Mouse (Mus musculus): ENCODE measurements around the gene Epb41. TPM values are rescaled to one million over a fixed set of nuclear protein-coding genes. Genes with fewer than 3 reads are reported as not detected.

Gene Epb41
- polyA plus RNA-seq, 1 experiment from 2014 or later: 210 TPM

DNA sequence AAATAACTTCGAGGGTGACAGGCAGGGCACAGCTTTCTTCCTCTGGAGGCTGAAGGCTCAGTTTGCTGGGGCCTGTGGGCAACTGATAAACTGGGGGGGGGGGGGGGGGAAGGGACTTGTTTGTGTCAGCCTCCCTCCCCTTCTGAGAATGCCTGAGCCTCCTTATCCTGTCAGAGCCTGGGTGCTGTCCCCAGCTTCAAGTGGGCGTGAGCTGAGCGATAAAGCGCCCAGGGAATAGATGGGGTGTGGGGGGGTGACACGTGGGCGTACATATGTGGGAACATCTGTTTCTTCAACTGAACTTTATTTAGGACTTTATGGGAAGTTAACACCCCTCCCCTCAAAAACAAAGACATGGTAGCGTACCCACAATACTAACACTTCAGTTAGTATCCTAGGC lies 2.3 kb upstream of the Epb41 start:
- Histone ChIP-seq H3K9ac (ENCODE audit: low read length) (no peak overlapping the region), H3K4me2 (no peak overlapping the region), H3K9me3 (ENCODE audit: control insufficient read depth, low read length) (no peaks in the 10 kb centered on the region), H3K4me1 (ENCODE audit: control insufficient read depth, insufficient read depth, low read length) (peaks cover 18% of the 10 kb centered on the region), H3K4me3 (ENCODE audit: low read depth, low read length) (no peak overlapping the region), H3K36me3 (ENCODE audit: control insufficient read depth, insufficient read depth, low read length) (no peaks in the 10 kb centered on the region), H3K27ac (ENCODE audit: low read depth, low read length) (no peak overlapping the region), H3K27me3 (ENCODE audit: control insufficient read depth, insufficient read depth, low read length) (peaks cover 17% of the 10 kb centered on the region)
- 68% methylated on average over 7 of the region's 7 CpGs for WGBS
- DNase-seq (ENCODE audit: low spot score, missing footprints) (no peak), ATAC-seq (ENCODE audit: low FRiP score) (no peak)

DNA sequence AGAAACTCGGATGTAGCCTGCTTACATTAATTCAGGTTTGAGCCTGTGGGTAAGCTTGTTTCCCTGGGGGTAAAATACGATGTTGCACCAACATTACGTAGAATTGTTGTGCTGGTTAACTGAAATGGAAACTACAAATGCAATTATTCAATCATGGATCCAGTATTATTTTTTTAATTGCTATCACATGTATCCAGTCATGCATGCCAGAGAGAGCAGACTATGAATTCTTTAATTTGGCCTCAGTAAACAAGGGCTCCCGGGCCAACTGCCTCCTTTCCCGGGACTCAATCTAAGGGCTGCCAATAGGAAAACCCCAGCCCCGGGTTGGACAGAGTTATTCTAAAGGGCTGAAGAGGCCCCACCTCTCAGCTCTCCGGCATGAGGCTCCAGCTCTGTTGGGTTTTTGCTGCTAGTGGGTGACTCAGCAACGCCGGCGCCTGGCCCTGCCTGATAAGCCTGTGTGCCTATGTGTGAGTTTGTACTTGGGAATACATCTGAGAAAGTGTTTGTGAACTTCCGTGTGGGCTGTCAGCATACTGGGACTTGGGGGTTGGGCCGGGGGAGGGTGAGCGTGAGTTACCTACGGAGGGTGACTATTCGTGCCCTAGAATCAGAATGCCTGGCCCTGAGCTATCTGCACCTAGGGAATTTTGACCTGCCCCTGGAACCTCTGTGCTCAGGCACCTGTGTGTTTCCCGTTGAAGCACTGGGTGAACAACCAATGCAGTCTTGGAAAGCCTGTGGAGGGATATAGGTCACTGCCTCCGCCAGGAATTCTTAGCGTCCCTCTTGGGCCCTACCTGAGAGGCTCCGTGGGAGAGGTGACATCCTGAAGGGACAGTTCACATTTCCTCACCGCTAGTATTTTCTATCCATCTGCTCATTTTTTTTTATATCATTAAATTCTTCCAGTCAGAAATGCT lies 1.6 kb upstream of the Epb41 start:
- Histone ChIP-seq H3K4me1 (ENCODE audit: control insufficient read depth, insufficient read depth, low read length) (peaks cover 18% of the 10 kb centered on the region), H3K27ac (ENCODE audit: low read depth, low read length) (no peak overlapping the region), H3K4me3 (ENCODE audit: low read depth, low read length) (no peak overlapping the region), H3K36me3 (ENCODE audit: control insufficient read depth, insufficient read depth, low read length) (no peaks in the 10 kb centered on the region), H3K9me3 (ENCODE audit: control insufficient read depth, low read length) (no peaks in the 10 kb centered on the region), H3K9ac (ENCODE audit: low read length) (no peak overlapping the region), H3K4me2 (no peak overlapping the region), H3K27me3 (ENCODE audit: control insufficient read depth, insufficient read depth, low read length) (peaks cover 17% of the 10 kb centered on the region)
- DNase-seq (ENCODE audit: low spot score, missing footprints) (no peak), ATAC-seq (ENCODE audit: low FRiP score) (no peak)
- WGBS: 19% methylated on average over 20 of the region's 20 CpGs

DNA sequence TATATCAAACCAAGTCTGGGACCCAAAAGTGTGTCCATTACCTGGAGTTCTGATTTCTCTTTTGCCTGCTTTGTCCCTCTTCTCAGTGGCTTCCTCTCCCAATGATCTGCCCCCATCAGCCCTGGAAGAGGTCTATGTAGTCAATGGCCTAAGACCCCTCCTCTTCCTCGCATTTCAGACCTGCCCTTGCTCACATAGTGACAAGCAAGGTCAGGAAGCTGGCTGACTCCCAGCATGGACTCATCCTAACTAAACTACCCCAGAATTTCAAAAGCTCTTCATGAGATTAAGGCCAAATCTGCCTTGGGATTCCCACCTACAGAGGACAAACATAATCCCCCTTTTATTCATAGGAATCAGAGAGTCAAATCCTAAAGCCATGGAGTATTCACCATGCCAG lies 675 bp upstream of the Epb41 start:
- peak overlapping the region; percentile 72 for H3K4me3 ChIP-seq (ENCODE audit: low read depth, low read length)
- H3K9ac ChIP-seq (ENCODE audit: low read length): no peak overlapping the region
- H3K4me1 ChIP-seq (ENCODE audit: control insufficient read depth, insufficient read depth, low read length): peaks cover 18% of the 10 kb centered on the region
- H3K4me2 ChIP-seq: peak overlapping the region; percentile 100
- no peaks in the 10 kb centered on the region for H3K36me3 ChIP-seq (ENCODE audit: control insufficient read depth, insufficient read depth, low read length)
- DNase-seq (ENCODE audit: low spot score, missing footprints) (peak; percentile 87), ATAC-seq (ENCODE audit: low FRiP score) (no peak)
- H3K27me3 ChIP-seq (ENCODE audit: control insufficient read depth, insufficient read depth, low read length): peaks cover 17% of the 10 kb centered on the region
- no peak overlapping the region for H3K27ac ChIP-seq (ENCODE audit: low read depth, low read length)
- no peaks in the 10 kb centered on the region for H3K9me3 ChIP-seq (ENCODE audit: control insufficient read depth, low read length)
- 7% methylated on average over 1 of the region's 1 CpGs for WGBS

DNA sequence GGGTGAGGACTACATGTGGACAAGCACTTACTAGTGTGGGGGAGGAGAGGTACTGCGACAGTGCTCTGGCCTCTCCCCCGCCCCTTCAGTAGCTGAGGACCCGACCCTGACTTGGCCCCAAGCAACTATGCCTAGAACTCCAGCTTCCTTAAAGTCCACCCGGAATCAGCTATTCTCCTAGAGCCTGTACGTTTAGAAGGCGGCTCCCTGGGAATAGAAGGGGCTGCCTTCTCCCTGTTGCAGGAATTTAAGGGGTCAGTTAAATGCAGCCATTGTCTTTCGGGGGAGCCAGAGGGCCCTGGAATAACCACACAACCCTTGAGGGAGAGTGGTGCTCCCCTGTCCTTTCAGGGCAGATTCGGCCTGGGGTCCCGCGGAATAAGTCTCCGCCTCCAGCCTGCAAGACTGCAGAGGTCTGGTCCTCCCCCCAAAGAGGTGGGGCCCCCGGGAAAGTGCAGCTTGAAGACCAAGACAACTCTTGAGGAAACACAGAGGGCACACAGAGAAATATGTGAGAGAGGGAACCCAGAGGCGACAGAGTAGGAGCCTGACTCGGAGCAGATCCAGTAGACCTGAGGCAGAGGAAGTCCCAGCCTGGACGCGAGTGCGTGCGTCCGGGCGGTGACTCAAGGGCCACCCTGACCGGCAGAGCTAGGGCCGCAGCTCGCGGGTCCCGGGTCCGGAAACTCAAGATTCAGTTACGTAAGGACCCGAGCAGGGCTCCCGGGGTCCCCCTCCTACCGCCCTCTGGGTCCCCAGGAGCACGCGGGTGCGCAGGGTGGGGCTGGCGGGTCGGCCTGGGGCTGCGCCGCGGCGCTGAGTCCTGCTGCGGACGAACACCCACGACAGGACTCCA lies 816 bp downstream of the Epb41 start, which contains the start of gene Gm10300:
Gene Gm10300 (plus strand): TSS at position 621 of the 856 bp plus-strand sequence.
- no peak within 1 kb of the TSS for H3K27ac ChIP-seq (ENCODE audit: low read depth, low read length)
- H3K9ac ChIP-seq (ENCODE audit: low read length): peak within 1 kb of the TSS; percentile 69
- H3K4me1 ChIP-seq (ENCODE audit: control insufficient read depth, insufficient read depth, low read length): peaks cover 18% of the 10 kb centered on the region
- ATAC-seq (ENCODE audit: low FRiP score): peak; percentile 38
- peaks cover 17% of the 10 kb centered on the region for H3K27me3 ChIP-seq (ENCODE audit: control insufficient read depth, insufficient read depth, low read length)
- no peaks in the 10 kb centered on the region for H3K9me3 ChIP-seq (ENCODE audit: control insufficient read depth, low read length)
- WGBS: 0% methylated on average over 42 of the region's 42 CpGs
- H3K4me3 ChIP-seq (ENCODE audit: low read depth, low read length): peak within 1 kb of the TSS; percentile 72
- H3K36me3 ChIP-seq (ENCODE audit: control insufficient read depth, insufficient read depth, low read length): no peaks in the 10 kb centered on the region
- DNase-seq (ENCODE audit: low spot score, missing footprints): peak; percentile 95
- H3K4me2 ChIP-seq: peak within 1 kb of the TSS; percentile 100

DNA sequence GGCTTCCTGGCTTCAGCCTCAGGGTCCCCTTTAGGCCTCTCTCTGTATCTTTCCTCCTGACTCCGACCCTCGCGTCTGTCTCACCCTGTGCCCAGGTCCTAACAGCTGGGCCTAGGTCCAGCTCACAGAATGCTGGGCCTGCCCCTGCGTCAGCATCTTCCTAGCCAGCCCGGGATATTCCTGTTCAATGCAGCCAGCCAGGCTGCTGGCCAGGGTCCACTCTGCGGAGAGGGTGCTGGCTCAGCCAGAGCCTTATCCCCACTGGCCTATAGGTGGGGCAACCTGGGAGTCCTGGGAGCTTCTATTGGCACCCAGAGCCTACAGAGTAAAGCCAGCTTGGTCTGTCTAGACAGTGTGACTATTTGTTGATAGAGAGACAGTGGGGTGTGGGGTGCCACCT lies 2.2 kb downstream of the Epb41 start:
- H3K27me3 ChIP-seq (ENCODE audit: control insufficient read depth, insufficient read depth, low read length): peaks cover 15% of the 10 kb centered on the region
- H3K9ac ChIP-seq (ENCODE audit: low read length): no peak overlapping the region; the same call in 1 of the 2 replicates
- H3K9me3 ChIP-seq (ENCODE audit: control insufficient read depth, low read length): no peaks in the 10 kb centered on the region
- H3K4me2 ChIP-seq: peak overlapping the region; percentile 15; the same call in 1 of the 2 replicates
- ATAC-seq (ENCODE audit: low FRiP score) (no peak), DNase-seq (ENCODE audit: low spot score, missing footprints) (no peak)
- no peaks in the 10 kb centered on the region for H3K36me3 ChIP-seq (ENCODE audit: control insufficient read depth, insufficient read depth, low read length)
- WGBS: 52% methylated on average over 6 of the region's 6 CpGs
- H3K4me1 ChIP-seq (ENCODE audit: control insufficient read depth, insufficient read depth, low read length): peaks cover 18% of the 10 kb centered on the region
- no peak overlapping the region for H3K27ac ChIP-seq (ENCODE audit: low read depth, low read length)
- H3K4me3 ChIP-seq (ENCODE audit: low read depth, low read length): 0 out of 2 replicates have a peak overlapping the region, but pooled peaks have one; percentile 9

DNA sequence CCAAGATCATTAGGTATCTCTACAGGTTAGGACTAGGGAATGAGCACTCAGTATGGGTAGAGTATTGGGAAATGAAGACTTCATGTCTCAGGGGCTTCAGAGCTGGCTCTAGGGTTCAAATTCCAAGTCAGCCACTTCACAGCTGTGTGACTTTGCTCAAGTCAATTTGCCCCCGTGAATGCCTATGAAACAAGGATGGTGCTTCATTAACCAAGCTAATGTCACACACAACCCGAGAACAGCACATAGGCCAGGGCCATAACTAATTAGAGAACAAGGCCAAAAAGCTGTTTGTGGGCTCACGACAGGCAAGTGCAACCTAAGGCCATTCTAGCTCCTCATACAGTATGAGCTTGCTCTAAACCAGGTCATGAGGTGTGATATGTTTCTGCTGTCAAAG lies 3.0 kb downstream of the Epb41 start:
- ATAC-seq (ENCODE audit: low FRiP score): no peak
- H3K4me2 ChIP-seq: 0 out of 2 replicates have a peak overlapping the region, but pooled peaks have one; percentile 2
- no peaks in the 10 kb centered on the region for H3K9me3 ChIP-seq (ENCODE audit: control insufficient read depth, low read length)
- no peaks in the 10 kb centered on the region for H3K36me3 ChIP-seq (ENCODE audit: control insufficient read depth, insufficient read depth, low read length)
- no peak overlapping the region for H3K4me3 ChIP-seq (ENCODE audit: low read depth, low read length)
- H3K4me1 ChIP-seq (ENCODE audit: control insufficient read depth, insufficient read depth, low read length): peaks cover 18% of the 10 kb centered on the region
- H3K9ac ChIP-seq (ENCODE audit: low read length): no peak overlapping the region
- peaks cover 15% of the 10 kb centered on the region for H3K27me3 ChIP-seq (ENCODE audit: control insufficient read depth, insufficient read depth, low read length)
- DNase-seq (ENCODE audit: low spot score, missing footprints): no peak
- no peak overlapping the region for H3K27ac ChIP-seq (ENCODE audit: low read depth, low read length)
- WGBS: 71% methylated on average over 3 of the region's 3 CpGs

DNA sequence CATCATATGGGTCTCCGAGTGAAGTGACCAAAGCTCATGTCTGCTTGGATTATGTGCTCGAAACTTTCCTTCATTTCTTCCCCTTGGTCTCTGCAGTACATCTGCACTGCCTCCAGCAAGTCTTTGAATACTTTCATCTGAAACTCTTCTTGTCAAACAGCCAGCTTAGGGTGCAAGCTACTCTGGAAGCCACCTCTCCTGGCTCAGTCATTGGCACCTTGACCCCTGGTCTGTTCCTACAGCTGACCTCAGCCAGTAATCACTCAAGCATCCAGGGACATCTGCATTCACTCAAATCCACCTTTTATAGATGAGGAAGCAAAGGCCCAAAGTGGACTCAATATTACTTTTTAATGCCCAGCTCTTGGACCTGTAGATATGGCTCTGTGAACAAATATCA lies 3.4 kb downstream of the Epb41 start:
- DNase-seq (ENCODE audit: low spot score, missing footprints): no peak
- WGBS: 90% methylated on average over 2 of the region's 2 CpGs
- Histone ChIP-seq H3K4me3 (ENCODE audit: low read depth, low read length) (no peak overlapping the region), H3K36me3 (ENCODE audit: control insufficient read depth, insufficient read depth, low read length) (no peaks in the 10 kb centered on the region), H3K27ac (ENCODE audit: low read depth, low read length) (no peak overlapping the region), H3K27me3 (ENCODE audit: control insufficient read depth, insufficient read depth, low read length) (peaks cover 13% of the 10 kb centered on the region), H3K4me2 (no peak overlapping the region), H3K9ac (ENCODE audit: low read length) (no peak overlapping the region), H3K4me1 (ENCODE audit: control insufficient read depth, insufficient read depth, low read length) (peaks cover 15% of the 10 kb centered on the region), H3K9me3 (ENCODE audit: control insufficient read depth, low read length) (no peaks in the 10 kb centered on the region)
- no peak for ATAC-seq (ENCODE audit: low FRiP score)

DNA sequence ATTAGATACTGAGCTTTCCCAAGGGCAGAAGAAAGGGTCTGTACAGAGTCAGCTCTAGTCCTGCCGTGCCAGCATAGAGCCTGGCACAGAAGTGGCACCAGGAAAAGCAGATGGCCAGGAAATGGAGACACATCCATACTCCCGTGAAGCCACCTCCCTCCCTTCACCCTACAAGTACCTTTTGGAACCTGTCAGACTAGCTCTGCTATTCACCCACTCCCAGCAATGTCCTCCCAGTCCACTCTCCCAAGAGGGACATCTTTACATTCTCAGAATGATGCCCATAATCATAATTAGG lies 7.2 kb downstream of the Epb41 start:
- no peak overlapping the region for H3K4me2 ChIP-seq
- H3K4me1 ChIP-seq (ENCODE audit: control insufficient read depth, insufficient read depth, low read length): peaks cover 2% of the 10 kb centered on the region; the same call in 1 of the 2 replicates
- no peaks in the 10 kb centered on the region for H3K9me3 ChIP-seq (ENCODE audit: control insufficient read depth, low read length)
- H3K36me3 ChIP-seq (ENCODE audit: control insufficient read depth, insufficient read depth, low read length): no peaks in the 10 kb centered on the region
- peaks cover 2% of the 10 kb centered on the region; the same call in 1 of the 2 replicates for H3K27me3 ChIP-seq (ENCODE audit: control insufficient read depth, insufficient read depth, low read length)
- no peak overlapping the region for H3K9ac ChIP-seq (ENCODE audit: low read length)
- 77% methylated on average over 2 of the region's 2 CpGs for WGBS
- DNase-seq (ENCODE audit: low spot score, missing footprints) (no peak), ATAC-seq (ENCODE audit: low FRiP score) (no peak)
- H3K27ac ChIP-seq (ENCODE audit: low read depth, low read length): no peak overlapping the region
- no peak overlapping the region for H3K4me3 ChIP-seq (ENCODE audit: low read depth, low read length)

Measured in midbrain, embryonic 11.5 days (tissue).